In genomic region chr5:124853079-124853478, GRCm38 (mm10) we compare ENCODE assay signal across 11 mouse cellular contexts. TPM values are rescaled to one million over a fixed set of nuclear protein-coding genes. Genes with fewer than 3 reads are reported as not detected.
DNase-seq lines count a peak whose midpoint lies in the region; ATAC-seq and TF ChIP-seq lines count a peak whose summit lies in the region.
"Had no signal": no experiment of that assay in that cellular context is flagged by ENCODE, and none has a peak within 500 bp of the region (broad histone marks: within the 10 kb centered on the region; RNA-seq: fewer than 3 reads in every experiment).

No protein-coding gene starts in this region.

- no peak for DNase-seq in kidney, postnatal 0 days (ENCODE audit: low spot score)
- DNase-seq in kidney, adult 9 months = no peak
- peak; percentile 45 for DNase-seq in right cerebral cortex, adult 18-20 months
- DNase-seq in right cerebral cortex, postnatal 25 days = no peak
- DNase-seq in cerebellum, adult 9-10 months = peak; percentile 91
- DNase-seq in adrenal gland, postnatal 14 days = no peak
- DNase-seq: kidney, postnatal 14 days; liver, postnatal 0 days had no signal

- no peaks in the 10 kb centered on the region for H3K4me1 ChIP-seq in kidney, postnatal 0 days (replicated peaks; ENCODE audit: insufficient read depth, low read length)
- H3K4me1 ChIP-seq: neural tube, embryonic 15.5 days had no signal

- H3K9me3 ChIP-seq in kidney, postnatal 0 days (replicated peaks; ENCODE audit: low read length) = no peaks in the 10 kb centered on the region
- H3K9me3 ChIP-seq: neural tube, embryonic 15.5 days had no signal

- no peak overlapping the region for H3K4me2 ChIP-seq in kidney, postnatal 0 days (ENCODE audit: low read length)
- H3K4me2 ChIP-seq: heart, embryonic 11.5 days; neural tube, embryonic 15.5 days had no signal

- H3K27ac ChIP-seq in kidney, postnatal 0 days = 0 out of 2 replicates have a peak overlapping the region, but pooled peaks have one; percentile 9
- H3K27ac ChIP-seq: neural tube, embryonic 15.5 days had no signal

- no peak overlapping the region for H3K4me3 ChIP-seq in kidney, postnatal 0 days (replicated peaks; ENCODE audit: low read depth, low read length)
- H3K4me3 ChIP-seq: neural tube, embryonic 15.5 days had no signal

- no peak overlapping the region for H3K9ac ChIP-seq in kidney, postnatal 0 days (ENCODE audit: low read depth, low read length)
- H3K9ac ChIP-seq: liver, postnatal 0 days; neural tube, embryonic 15.5 days had no signal

- H3K36me3 ChIP-seq in kidney, postnatal 0 days (ENCODE audit: insufficient read depth, low read length) = no peaks in the 10 kb centered on the region
- H3K36me3 ChIP-seq: neural tube, embryonic 15.5 days had no signal

- no peak for TF ChIP-seq CTCF in kidney, postnatal 0 days (IDR thresholded peaks at IDR 0.05; ENCODE audit: low read depth)

- ATAC-seq in kidney, postnatal 0 days (replicated peaks; ENCODE audit: low FRiP score, low read depth) = no peak
- ATAC-seq in megakaryocyte progenitor cell, adult 5-6 weeks (replicated peaks; ENCODE audit: poor library complexity) = no peak
- ATAC-seq: liver, postnatal 0 days had no signal

- no peaks in the 10 kb centered on the region for H3K27me3 ChIP-seq in kidney, postnatal 0 days (ENCODE audit: insufficient read depth, low read length)
- H3K27me3 ChIP-seq: neural tube, embryonic 15.5 days had no signal

- 57% methylated on average over 2 of the region's 2 CpGs for WGBS in kidney, postnatal 0 days

RNA-seq across cellular contexts. Expression of gene Ccdc92, which starts 9.1 kb away (rescaled TPM):
- polyA plus RNA-seq in kidney, postnatal 0 days (2015; fragmentation: Nextera tagmentation; extraction: Ambion mirVana) = 6.6 and 7.8 TPM in 2 replicates
- total RNA-seq in megakaryocyte progenitor cell, adult 5-6 weeks (2015) = not detected in 2 replicates
- total RNA-seq in megakaryocyte progenitor cell, adult 5-6 weeks (2017) = 0.21 TPM in 1 of 2 replicates, not detected in the other
- total RNA-seq in adrenal gland, postnatal 14 days (2021) = 4.2 and 6.2 TPM in 2 replicates

RNA-seq across cellular contexts. Expression of gene Zfp664, which starts 9.4 kb away (rescaled TPM):
- 92.8 and 93.8 TPM in 2 replicates for polyA plus RNA-seq in kidney, postnatal 0 days (2015; fragmentation: Nextera tagmentation; extraction: Ambion mirVana)
- 8.5 TPM in 2 replicates for total RNA-seq in megakaryocyte progenitor cell, adult 5-6 weeks (2015)
- 7.8 and 13.3 TPM in 2 replicates for total RNA-seq in megakaryocyte progenitor cell, adult 5-6 weeks (2017)
- total RNA-seq in adrenal gland, postnatal 14 days (2021) = 53.2 and 54.8 TPM in 2 replicates

Comparison
In these comparisons a context has a peak if more than half of its experiments do, and no peak if none do; other contexts are left out.
1. DNase-seq: peak in right cerebral cortex, adult 18-20 months (single experiment) and cerebellum, adult 9-10 months (single experiment); none in kidney, postnatal 0 days (single experiment), kidney, adult 9 months (single experiment), right cerebral cortex, postnatal 25 days (single experiment) and adrenal gland, postnatal 14 days (single experiment).